ENCODE assay signal across 33 mouse cellular contexts in the genomic region with DNA sequence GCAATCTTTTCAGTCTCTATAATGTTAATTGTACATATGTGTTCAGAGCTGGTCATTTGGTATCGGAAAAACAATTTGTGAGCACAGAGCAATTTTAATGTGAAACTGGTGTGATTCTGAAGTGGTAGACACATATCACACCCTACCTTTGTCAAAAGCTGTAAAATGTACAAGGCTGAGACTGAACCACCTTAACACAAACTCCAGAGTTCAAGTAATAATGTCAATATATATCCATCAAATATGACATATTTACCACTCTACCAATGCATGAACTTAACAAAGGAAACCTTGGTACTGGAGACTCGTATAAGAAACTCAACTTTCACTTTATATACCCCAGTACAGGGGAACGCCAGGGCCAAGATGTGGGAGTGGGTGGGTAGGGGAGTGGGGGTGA.
"Had no signal": no experiment of that assay in that cellular context is flagged by ENCODE, and none has a peak within 500 bp of the region (broad histone marks: within the 10 kb centered on the region; RNA-seq: fewer than 3 reads in every experiment).

No protein-coding gene starts in this region.

- H3K4me2 ChIP-seq: heart, embryonic 11.5 days; heart, embryonic 12.5 days; heart, embryonic 13.5 days; heart, embryonic 15.5 days; hindbrain, embryonic 12.5 days; hindbrain, embryonic 13.5 days; hindbrain, embryonic 14.5 days; hindbrain, embryonic 15.5 days; kidney, embryonic 15.5 days had no signal

- DNase-seq: heart, postnatal 10 days; heart, postnatal 14 days; heart, postnatal 36 days; heart, postnatal 4 days; kidney, adult 11 months; kidney, adult 18-20 months; kidney, adult 2 months; kidney, adult 8-10 months; kidney, adult 9 months; kidney, postnatal 10 days; kidney, postnatal 14 days; kidney, postnatal 25 days; kidney, postnatal 36 days; kidney, postnatal 4 days; layer of hippocampus, adult 9-11 months; layer of hippocampus, postnatal 36 days had no signal

- H3K27ac ChIP-seq: heart, embryonic 10.5 days; heart, embryonic 13.5 days; heart, embryonic 15.5 days; hindbrain, embryonic 10.5 days; hindbrain, embryonic 12.5 days; hindbrain, embryonic 13.5 days; hindbrain, embryonic 14.5 days; hindbrain, embryonic 15.5 days; hindbrain, postnatal 0 days; kidney, embryonic 15.5 days; kidney, postnatal 0 days; layer of hippocampus, adult 2 months; left cerebral cortex, adult 2 months had no signal

- H3K36me3 ChIP-seq: heart, embryonic 10.5 days; heart, embryonic 12.5 days; heart, embryonic 13.5 days; heart, embryonic 15.5 days; hindbrain, embryonic 10.5 days; hindbrain, embryonic 12.5 days; hindbrain, embryonic 13.5 days; hindbrain, embryonic 15.5 days; kidney, embryonic 15.5 days had no signal

- H3K4me3 ChIP-seq: heart, embryonic 10.5 days; heart, embryonic 12.5 days; heart, embryonic 13.5 days; heart, embryonic 15.5 days; hindbrain, embryonic 10.5 days; hindbrain, embryonic 12.5 days; hindbrain, embryonic 13.5 days; hindbrain, embryonic 15.5 days; kidney, embryonic 15.5 days; layer of hippocampus, adult 2 months; left cerebral cortex, adult 2 months had no signal

- H3K9me3 ChIP-seq: heart, embryonic 10.5 days; heart, embryonic 12.5 days; heart, embryonic 13.5 days; heart, embryonic 15.5 days; hindbrain, embryonic 10.5 days; hindbrain, embryonic 12.5 days; hindbrain, embryonic 13.5 days; hindbrain, embryonic 15.5 days; kidney, embryonic 15.5 days had no signal

- H3K27me3 ChIP-seq: heart, embryonic 12.5 days; heart, embryonic 13.5 days; heart, embryonic 15.5 days; hindbrain, embryonic 12.5 days; hindbrain, embryonic 13.5 days; hindbrain, embryonic 15.5 days; kidney, embryonic 15.5 days had no signal

- H3K4me1 ChIP-seq: heart, embryonic 10.5 days; heart, embryonic 12.5 days; heart, embryonic 13.5 days; heart, embryonic 15.5 days; hindbrain, embryonic 10.5 days; hindbrain, embryonic 12.5 days; hindbrain, embryonic 13.5 days; hindbrain, embryonic 15.5 days; kidney, embryonic 15.5 days had no signal

- ATAC-seq: hindbrain, embryonic 16.5 days; hindbrain, postnatal 0 days; inflammation-experienced regulatory T-cells, adult 6 months had no signal

- H3K9ac ChIP-seq: heart, embryonic 12.5 days; heart, embryonic 13.5 days; heart, embryonic 15.5 days; hindbrain, embryonic 12.5 days; hindbrain, embryonic 13.5 days; hindbrain, embryonic 14.5 days; hindbrain, embryonic 15.5 days; kidney, embryonic 15.5 days had no signal
